Mouse (Mus musculus) heart, embryonic 16.5 days (tissue): ENCODE measurements around the gene Nrde2. TPM values are rescaled to one million over a fixed set of nuclear protein-coding genes. Genes with fewer than 3 reads are reported as not detected.

Source experiments
- ATAC-seq: fragments of 200-750 bp; cut with Nextera tagmentation; replicated peaks from 2 replicates; pipeline ENCODE4 v1.8.0; 2017; ENCODE audit warnings: moderate number of reproducible peaks; ENCODE audit not compliant: insufficient read depth, low FRiP score; ENCODE audit errors: extremely low read depth
- H3K27ac ChIP-seq: fragments of 300-500 bp; sonication (generic); 2 replicates; pipeline ENCODE4 v1.5.1; 2014; ENCODE audit warnings: mild to moderate bottlenecking, low read length, control low read depth, moderate library complexity
- H3K27me3 ChIP-seq: fragments of 300-500 bp; sonication (generic); 2 replicates; pipeline ENCODE4 v1.6.1; 2014; ENCODE audit warnings: low read length, mixed read lengths; ENCODE audit not compliant: control insufficient read depth, insufficient read depth
- H3K36me3 ChIP-seq: fragments of 300-500 bp; sonication (generic); 2 replicates; pipeline ENCODE4 v1.6.1; 2014; ENCODE audit not compliant: control insufficient read depth, insufficient read depth
- H3K4me1 ChIP-seq: fragments of 300-500 bp; sonication (generic); 2 replicates; pipeline ENCODE4 v1.6.1; 2014; ENCODE audit warnings: low read length, mixed read lengths; ENCODE audit not compliant: control insufficient read depth, insufficient read depth
- H3K4me2 ChIP-seq: fragments of 300-500 bp; sonication (generic); 2 replicates; pipeline ENCODE4 v1.6.1; 2014; ENCODE audit warnings: low read depth, mild to moderate bottlenecking, control low read depth, low read length
- H3K4me3 ChIP-seq: fragments of 300-500 bp; sonication (generic); 2 replicates; pipeline ENCODE4 v1.5.1; 2014; ENCODE audit warnings: mild to moderate bottlenecking, control low read depth, low read length
- H3K9ac ChIP-seq: fragments of 300-500 bp; sonication (generic); 2 replicates; pipeline ENCODE4 v1.6.1; 2014; ENCODE audit warnings: low read length, control low read depth
- H3K9me3 ChIP-seq: fragments of 300-500 bp; sonication (generic); replicated peaks from 2 replicates; pipeline ENCODE4 v1.6.1; 2016; ENCODE audit warnings: low read length; ENCODE audit not compliant: control insufficient read depth
- WGBS: fragments of 180-500 bp; shearing (Covaris S2); extraction: QIAGEN DNeasy Blood & Tissue Kit; methylation state at CpG from one replicate; pipeline ENCODE4 v1.1.7; 2014; 5-methylcytosine and 5-hydroxymethylcytosine counted together
- polyA plus RNA-seq: library from polyadenylated mRNA; unstranded; fragments of >200 nt; fragmentation: Nextera tagmentation; extraction: Ambion mirVana; gene quantifications from 2 replicates; pipeline ENCODE4 v1.2.1, GENCODE M21; 2015

The Nrde2 gene
- polyA plus RNA-seq, 1 experiment from 2014 or later = 9.8 TPM

GRCm38 (mm10) chr12:100123476-100123875 is 36.0 kb downstream of the Nrde2 start:
- Histone ChIP-seq H3K4me2 (no peak overlapping the region), H3K36me3 (peaks cover 67% of the 10 kb centered on the region), H3K9ac (no peak overlapping the region), H3K4me1 (peaks cover 15% of the 10 kb centered on the region), H3K27ac (no peak overlapping the region), H3K27me3 (no peaks in the 10 kb centered on the region), H3K9me3 (no peaks in the 10 kb centered on the region), H3K4me3 (no peak overlapping the region)
- no peak for ATAC-seq
- 90% methylated on average over 9 of the region's 9 CpGs for WGBS

- WGBS = 82% methylated on average over 7 of the region's 7 CpGs
These were observed 36.5 kb downstream of the Nrde2 start for GRCm38 (mm10) chr12:100122921-100123381.

GRCm38 (mm10) chr12:100115982-100116381 is 43.5 kb downstream of the Nrde2 start:
- peaks cover 5% of the 10 kb centered on the region for H3K4me1 ChIP-seq
- H3K4me3 ChIP-seq = no peak overlapping the region
- no peaks in the 10 kb centered on the region for H3K27me3 ChIP-seq
- H3K36me3 ChIP-seq = peaks cover 72% of the 10 kb centered on the region
- no peaks in the 10 kb centered on the region for H3K9me3 ChIP-seq
- H3K9ac ChIP-seq = no peak overlapping the region
- ATAC-seq = no peak
- WGBS = 91% methylated on average over 5 of the region's 5 CpGs
- H3K27ac ChIP-seq = no peak overlapping the region
- H3K4me2 ChIP-seq = no peak overlapping the region

More at GRCm38 (mm10) chr12:100122921-100123381, 36.5 kb downstream of the Nrde2 start:
- Histone ChIP-seq H3K4me2 (no peak overlapping the region), H3K27ac (no peak overlapping the region), H3K4me1 (peaks cover 10% of the 10 kb centered on the region), H3K9ac (no peak overlapping the region), H3K4me3 (no peak overlapping the region), H3K27me3 (no peaks in the 10 kb centered on the region), H3K36me3 (peaks cover 69% of the 10 kb centered on the region), H3K9me3 (no peaks in the 10 kb centered on the region)
- ATAC-seq = no peak

GRCm38 (mm10) chr12:100109986-100110696 is 49.3 kb downstream of the Nrde2 start, which contains the start of gene Psmc1:
Gene Psmc1, plus strand, starts transcription at chr12:100110154.
- Histone ChIP-seq H3K9ac (peak within 1 kb of the TSS; percentile 97), H3K27me3 (no peaks in the 10 kb centered on the region), H3K4me3 (peak within 1 kb of the TSS; percentile 99), H3K4me2 (peak within 1 kb of the TSS; percentile 74), H3K27ac (peak within 1 kb of the TSS; percentile 88), H3K36me3 (peaks cover 18% of the 10 kb centered on the region; the same call in 1 of the 2 replicates), H3K9me3 (no peaks in the 10 kb centered on the region), H3K4me1 (peaks cover 12% of the 10 kb centered on the region)
- peak; percentile 74 for ATAC-seq
- under 1% methylated on average over 58 of the region's 58 CpGs for WGBS

- Histone ChIP-seq H3K9me3 (no peaks in the 10 kb centered on the region), H3K4me3 (no peak overlapping the region), H3K27ac (no peak overlapping the region), H3K4me1 (peaks cover 12% of the 10 kb centered on the region), H3K36me3 (peaks cover 3% of the 10 kb centered on the region; the same call in 1 of the 2 replicates), H3K27me3 (no peaks in the 10 kb centered on the region), H3K9ac (no peak overlapping the region), H3K4me2 (no peak overlapping the region)
- WGBS = 47% methylated on average over 4 of the region's 4 CpGs
- no peak for ATAC-seq
These were observed 52.0 kb downstream of the Nrde2 start for GRCm38 (mm10) chr12:100107436-100107835.

GRCm38 (mm10) chr12:100106275-100106895 is 53.1 kb downstream of the Nrde2 start:
- H3K9ac ChIP-seq = no peak overlapping the region
- H3K4me1 ChIP-seq = peaks cover 11% of the 10 kb centered on the region
- H3K36me3 ChIP-seq = no peaks in the 10 kb centered on the region
- H3K4me2 ChIP-seq = peak overlapping the region; percentile 38; the same call in 1 of the 2 replicates
- H3K27me3 ChIP-seq = no peaks in the 10 kb centered on the region
- no peaks in the 10 kb centered on the region for H3K9me3 ChIP-seq
- no peak for ATAC-seq
- no peak overlapping the region for H3K27ac ChIP-seq
- H3K4me3 ChIP-seq = no peak overlapping the region
- WGBS = 13% methylated on average over 20 of the region's 20 CpGs

GRCm38 (mm10) chr12:100104530-100104929 is 54.9 kb downstream of the Nrde2 start:
- no peak overlapping the region for H3K27ac ChIP-seq
- H3K4me2 ChIP-seq = no peak overlapping the region
- H3K9me3 ChIP-seq = no peaks in the 10 kb centered on the region
- ATAC-seq = no peak
- no peaks in the 10 kb centered on the region for H3K27me3 ChIP-seq
- H3K9ac ChIP-seq = no peak overlapping the region
- 79% methylated on average over 5 of the region's 5 CpGs for WGBS
- H3K4me3 ChIP-seq = no peak overlapping the region
- H3K4me1 ChIP-seq = peaks cover 3% of the 10 kb centered on the region; the same call in 1 of the 2 replicates
- H3K36me3 ChIP-seq = no peaks in the 10 kb centered on the region

GRCm38 (mm10) chr12:100101651-100102050 is 57.8 kb downstream of the Nrde2 start:
- no peaks in the 10 kb centered on the region for H3K36me3 ChIP-seq
- no peak overlapping the region for H3K4me3 ChIP-seq
- H3K27ac ChIP-seq = no peak overlapping the region
- no peak overlapping the region for H3K9ac ChIP-seq
- H3K4me2 ChIP-seq = no peak overlapping the region
- H3K27me3 ChIP-seq = no peaks in the 10 kb centered on the region
- WGBS = 74% methylated on average over 3 of the region's 3 CpGs
- no peak for ATAC-seq
- H3K9me3 ChIP-seq = no peaks in the 10 kb centered on the region
- peaks cover 2% of the 10 kb centered on the region; the same call in 1 of the 2 replicates for H3K4me1 ChIP-seq

- H3K36me3 ChIP-seq = no peaks in the 10 kb centered on the region
- H3K4me1 ChIP-seq = no peaks in the 10 kb centered on the region
- H3K27me3 ChIP-seq = no peaks in the 10 kb centered on the region
- no peaks in the 10 kb centered on the region for H3K9me3 ChIP-seq
- WGBS = 55% methylated on average over 3 of the region's 3 CpGs
- H3K4me2 ChIP-seq = no peak overlapping the region
- H3K9ac ChIP-seq = no peak overlapping the region
- no peak for ATAC-seq
- H3K27ac ChIP-seq = no peak overlapping the region
- no peak overlapping the region for H3K4me3 ChIP-seq
These were observed 58.8 kb downstream of the Nrde2 start for GRCm38 (mm10) chr12:100100707-100101030.
